Mouse (Mus musculus) intestine, embryonic 14.5 days (tissue): Measurements from ENCODE around the gene Bphl. TPM values are rescaled to one million over a fixed set of nuclear protein-coding genes. Genes with fewer than 3 reads are reported as not detected.

ENCODE experiments used
- ATAC-seq: fragments of 200-750 bp; cut with Nextera tagmentation; replicated peaks from 2 replicates; pipeline ENCODE4 v1.8.0; 2017; ENCODE audit warnings: low read depth, moderate number of reproducible peaks, moderate TSS enrichment, moderate library complexity; ENCODE audit not compliant: low FRiP score, low TSS enrichment
- DNase-seq: peaks from one replicate; pipeline ENCODE4 v3.0.0-alpha.2; 2018; ENCODE audit warnings: low spot score
- H3K27ac ChIP-seq: fragments of 300-500 bp; sonication (generic); 2 replicates; pipeline ENCODE4 v1.5.1; 2014; ENCODE audit warnings: low read depth, mild to moderate bottlenecking, control low read depth
- H3K27me3 ChIP-seq: fragments of 300-500 bp; sonication (generic); replicated peaks from 2 replicates; pipeline ENCODE4 v1.6.1; 2014; ENCODE audit warnings: low read length, control low read depth; ENCODE audit not compliant: control insufficient read depth, insufficient read depth
- H3K36me3 ChIP-seq: fragments of 300-500 bp; sonication (generic); 2 replicates; pipeline ENCODE4 v1.6.1; 2014; ENCODE audit warnings: low read length, control low read depth; ENCODE audit not compliant: control insufficient read depth, insufficient read depth
- H3K4me1 ChIP-seq: fragments of 300-500 bp; sonication (generic); replicated peaks from 2 replicates; pipeline ENCODE4 v1.6.1; 2014; ENCODE audit warnings: low read length, control low read depth, mixed read lengths; ENCODE audit not compliant: control insufficient read depth, insufficient read depth
- H3K4me2 ChIP-seq: fragments of 300-500 bp; sonication (generic); 2 replicates; pipeline ENCODE4 v1.6.1; 2014; ENCODE audit warnings: low read length
- H3K4me3 ChIP-seq: fragments of 300-500 bp; sonication (generic); 2 replicates; pipeline ENCODE4 v1.5.1; 2014; ENCODE audit warnings: low read depth, low read length, control low read depth, mixed read lengths
- H3K9ac ChIP-seq: fragments of 300-500 bp; sonication (generic); 2 replicates; pipeline ENCODE4 v1.6.1; 2014; ENCODE audit warnings: mild to moderate bottlenecking, low read length
- H3K9me3 ChIP-seq: fragments of 300-500 bp; sonication (generic); 2 replicates; pipeline ENCODE4 v1.6.1; 2016; ENCODE audit warnings: low read length, control low read depth; ENCODE audit not compliant: control insufficient read depth
- WGBS: fragments of 180-500 bp; shearing (Covaris S2); extraction: QIAGEN DNeasy Blood & Tissue Kit; methylation state at CpG from one replicate; pipeline ENCODE4 v1.1.7; 2014; 5-methylcytosine and 5-hydroxymethylcytosine counted together
- polyA plus RNA-seq: library from polyadenylated mRNA; unstranded; fragments of >200 nt; fragmentation: Nextera tagmentation; extraction: Ambion mirVana; gene quantifications from 2 replicates; pipeline ENCODE4 v1.2.1, GENCODE M21; 2014

Bphl gene
- polyA plus RNA-seq, 1 experiment from 2014 or later, result 40.4 TPM

- DNase-seq, result no peak
- Histone ChIP-seq H3K4me3 (no peak overlapping the region), H3K36me3 (no peaks in the 10 kb centered on the region), H3K9me3 (no peaks in the 10 kb centered on the region), H3K27ac (no peak overlapping the region), H3K9ac (no peak overlapping the region), H3K4me2 (no peak overlapping the region), H3K4me1 (no peaks in the 10 kb centered on the region), H3K27me3 (no peaks in the 10 kb centered on the region)
- ATAC-seq, result no peak
- WGBS, result 85% methylated on average over 3 of the region's 3 CpGs
Measured at GRCm38 (mm10) chr13:34113086-34113485, 75.7 kb downstream of the Bphl start.

DNA sequence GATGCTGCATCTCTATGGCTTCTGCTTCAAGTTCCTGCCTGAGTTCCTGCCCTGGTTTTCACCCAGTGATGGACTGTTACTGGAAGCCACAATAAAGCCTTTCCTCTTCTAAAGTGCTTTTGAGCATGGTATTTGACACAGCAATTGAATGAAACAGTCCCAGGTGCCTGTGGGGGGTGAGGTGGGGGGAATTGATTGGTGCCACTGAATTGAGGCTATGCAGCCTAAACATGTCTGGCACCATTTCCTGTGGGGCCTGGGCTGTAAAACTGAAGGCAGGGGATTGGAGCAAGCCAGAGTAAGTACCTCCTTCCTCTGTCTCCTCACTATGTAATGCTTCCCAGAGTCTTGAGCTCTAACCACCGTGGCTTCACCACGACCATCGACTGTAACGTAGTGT lies 77.3 kb downstream of the Bphl start:
- ATAC-seq, result no peak
- Histone ChIP-seq H3K9me3 (no peaks in the 10 kb centered on the region), H3K4me3 (no peak overlapping the region), H3K9ac (no peak overlapping the region), H3K27ac (no peak overlapping the region), H3K36me3 (no peaks in the 10 kb centered on the region), H3K27me3 (no peaks in the 10 kb centered on the region), H3K4me2 (no peak overlapping the region), H3K4me1 (no peaks in the 10 kb centered on the region)
- WGBS, result 67% methylated on average over 4 of the region's 4 CpGs
- no peak for DNase-seq

DNA sequence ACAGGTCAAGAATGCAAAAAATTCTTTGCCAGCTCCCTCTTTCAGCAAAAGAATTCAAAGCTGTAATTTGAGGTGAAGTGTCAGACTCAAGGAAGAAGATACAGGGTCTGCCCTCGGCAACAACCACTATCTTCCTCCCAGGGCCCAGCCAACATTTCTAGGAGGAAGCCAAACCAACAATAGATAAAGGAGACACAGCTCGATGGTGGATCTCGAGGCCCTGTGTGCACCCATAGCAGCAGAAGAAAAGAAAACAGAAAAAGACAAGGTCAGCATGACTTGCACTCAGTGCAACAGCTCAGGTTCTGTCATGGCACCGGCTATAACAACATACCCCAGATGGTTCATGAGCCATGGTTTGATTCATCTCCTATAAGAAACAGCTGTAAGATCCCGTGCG lies 79.1 kb downstream of the Bphl start:
- Histone ChIP-seq H3K4me3 (no peak overlapping the region), H3K9ac (no peak overlapping the region), H3K9me3 (no peaks in the 10 kb centered on the region), H3K4me1 (no peaks in the 10 kb centered on the region), H3K4me2 (no peak overlapping the region), H3K36me3 (no peaks in the 10 kb centered on the region), H3K27ac (no peak overlapping the region), H3K27me3 (no peaks in the 10 kb centered on the region)
- WGBS, result 70% methylated on average over 6 of the region's 6 CpGs
- no peak for ATAC-seq
- DNase-seq, result no peak

- no peaks in the 10 kb centered on the region for H3K27me3 ChIP-seq
- no peaks in the 10 kb centered on the region for H3K4me1 ChIP-seq
- ATAC-seq, result no peak
- no peak for DNase-seq
- H3K9me3 ChIP-seq, result no peaks in the 10 kb centered on the region
- H3K4me2 ChIP-seq, result no peak overlapping the region
- WGBS, result 77% methylated on average over 4 of the region's 4 CpGs
- H3K4me3 ChIP-seq, result no peak overlapping the region
- H3K9ac ChIP-seq, result no peak overlapping the region
- H3K27ac ChIP-seq, result no peak overlapping the region
- 0 out of 2 replicates have a peak, but pooled peaks cover 6% of the 10 kb centered on the region for H3K36me3 ChIP-seq
Measured at GRCm38 (mm10) chr13:34118816-34119215, 81.4 kb downstream of the Bphl start.

- Histone ChIP-seq H3K9ac (no peak overlapping the region), H3K4me1 (no peaks in the 10 kb centered on the region), H3K4me3 (no peak overlapping the region), H3K36me3 (peaks cover 12% of the 10 kb centered on the region; the same call in 1 of the 2 replicates), H3K4me2 (no peak overlapping the region), H3K27ac (no peak overlapping the region), H3K9me3 (no peaks in the 10 kb centered on the region), H3K27me3 (no peaks in the 10 kb centered on the region)
- no peak for ATAC-seq
- no peak for DNase-seq
- 23% methylated on average over 4 of the region's 4 CpGs for WGBS
Measured at GRCm38 (mm10) chr13:34119406-34119805, 82.0 kb downstream of the Bphl start.

GRCm38 (mm10) chr13:34120536-34120935 lies 83.1 kb downstream of the Bphl start:
- Histone ChIP-seq H3K4me1 (peaks cover 6% of the 10 kb centered on the region; the same call in 1 of the 2 replicates), H3K36me3 (peaks cover 23% of the 10 kb centered on the region), H3K4me2 (no peak overlapping the region), H3K9ac (no peak overlapping the region), H3K4me3 (no peak overlapping the region), H3K9me3 (no peaks in the 10 kb centered on the region), H3K27ac (no peak overlapping the region), H3K27me3 (no peaks in the 10 kb centered on the region)
- ATAC-seq (no peak), DNase-seq (no peak)
- 97% methylated on average over 2 of the region's 2 CpGs for WGBS

Other genes with a start within 250 kb of the Bphl start
- gene Serpinb6e, start 194.2 kb upstream of the Bphl start, polyA plus RNA-seq, result not detected in 2 replicates
- gene Serpinb6c, start 131.9 kb upstream of the Bphl start, polyA plus RNA-seq, result 0.14 TPM in 1 of 2 replicates, not detected in the other
- gene Nqo2, start 72.9 kb upstream of the Bphl start, polyA plus RNA-seq, result 33.2 and 36.3 TPM in 2 replicates
- gene Ripk1, start 35.2 kb upstream of the Bphl start, polyA plus RNA-seq, result 20.3 TPM in 2 replicates
- 91.9 and 106 TPM in 2 replicates for gene Serpinb6a, start 34.8 kb upstream of the Bphl start, polyA plus RNA-seq
- 200 and 219 TPM in 2 replicates for gene Tubb2a, start 40.4 kb downstream of the Bphl start, polyA plus RNA-seq
- 35.5 and 41.5 TPM in 2 replicates for gene Tubb2b, start 92.9 kb downstream of the Bphl start, polyA plus RNA-seq
- 86.8 and 90.8 TPM in 2 replicates for gene Psmg4, start 125.4 kb downstream of the Bphl start, polyA plus RNA-seq